Mouse (Mus musculus): ENCODE results near the gene Tmem116.

- no peak for TF ChIP-seq GATA1 (IDR thresholded peaks at IDR 0.05; ENCODE audit: borderline replicate concordance, low read length)
- no peak for TF ChIP-seq FLI1 (IDR thresholded peaks at IDR 0.05; ENCODE audit: low read length)
Measured at GRCm38 (mm10) chr5:121526961-121527360, 75.3 kb downstream of the Tmem116 start.
